ENCODE assay signal across 8 mouse cellular contexts in genomic region chr8:72547122-72547801, GRCm38 (mm10). TPM values are rescaled to one million over a fixed set of nuclear protein-coding genes. Genes with fewer than 3 reads are reported as not detected.
DNase-seq lines count a peak whose midpoint lies in the region; ATAC-seq lines count a peak whose summit lies in the region.

No protein-coding gene starts in this region.

- H3K4me3 ChIP-seq in lung, embryonic 15.5 days = peak overlapping the region; percentile 71
- H3K4me3 ChIP-seq in heart, embryonic 11.5 days (ENCODE audit: low read depth, low read length) = peak overlapping the region; percentile 88
- peak overlapping the region; percentile 78 for H3K4me3 ChIP-seq in midbrain, embryonic 16.5 days (ENCODE audit: low read depth, low read length)

- no peak for ATAC-seq in lung, embryonic 15.5 days (ENCODE audit: borderline replicate concordance, extremely low read depth, low FRiP score, low TSS enrichment)
- ATAC-seq in heart, embryonic 11.5 days (replicated peaks; ENCODE audit: insufficient number of reproducible peaks, low FRiP score, low TSS enrichment) = no peak
- no peak; the same call in 1 of the 2 replicates for ATAC-seq in midbrain, embryonic 16.5 days
- no peak for ATAC-seq in inflammation-experienced regulatory T-cells, adult 6 months

- peaks cover 29% of the 10 kb centered on the region for H3K4me1 ChIP-seq in lung, embryonic 15.5 days
- H3K4me1 ChIP-seq in heart, embryonic 11.5 days (ENCODE audit: control insufficient read depth, insufficient read depth, low read length) = peaks cover 13% of the 10 kb centered on the region
- H3K4me1 ChIP-seq in midbrain, embryonic 16.5 days (ENCODE audit: control insufficient read depth, insufficient read depth, low read length) = peaks cover 35% of the 10 kb centered on the region

- peak overlapping the region; percentile 69; the same call in 1 of the 2 replicates for H3K27ac ChIP-seq in lung, embryonic 15.5 days
- peak overlapping the region; percentile 62 for H3K27ac ChIP-seq in heart, embryonic 11.5 days (ENCODE audit: low read depth, low read length)
- peak overlapping the region; percentile 91 for H3K27ac ChIP-seq in midbrain, embryonic 16.5 days (ENCODE audit: low read length)

- no peaks in the 10 kb centered on the region for H3K27me3 ChIP-seq in lung, embryonic 15.5 days
- H3K27me3 ChIP-seq in heart, embryonic 11.5 days (ENCODE audit: control insufficient read depth, insufficient read depth, low read length) = no peaks in the 10 kb centered on the region
- H3K27me3 ChIP-seq in midbrain, embryonic 16.5 days (ENCODE audit: control insufficient read depth, insufficient read depth, low read depth, low read length) = no peaks in the 10 kb centered on the region

- no peak for DNase-seq in lung, postnatal 36 days
- peak; percentile 13 for DNase-seq in c-Kit-positive CD71-positive TER-119-negative erythroid progenitor cells, embryonic 14.5 days (ENCODE audit: low read depth)
- peak; percentile 15 for DNase-seq in kidney, postnatal 14 days
- DNase-seq in layer of hippocampus, postnatal 10 days (ENCODE audit: low spot score in 2 of 2) = no peak

- no peaks in the 10 kb centered on the region for H3K9me3 ChIP-seq in lung, embryonic 15.5 days
- no peaks in the 10 kb centered on the region for H3K9me3 ChIP-seq in heart, embryonic 11.5 days (replicated peaks; ENCODE audit: control insufficient read depth, low read length)
- no peaks in the 10 kb centered on the region for H3K9me3 ChIP-seq in midbrain, embryonic 16.5 days (replicated peaks; ENCODE audit: control insufficient read depth, low read length, poor library complexity, severe bottlenecking)

- H3K4me2 ChIP-seq in lung, embryonic 15.5 days = peak overlapping the region; percentile 82
- peak overlapping the region; percentile 68 for H3K4me2 ChIP-seq in heart, embryonic 11.5 days
- H3K4me2 ChIP-seq in midbrain, embryonic 16.5 days (ENCODE audit: low read length) = peak overlapping the region; percentile 99

- peaks cover 12% of the 10 kb centered on the region for H3K36me3 ChIP-seq in lung, embryonic 15.5 days
- no peaks in the 10 kb centered on the region; the same call in 1 of the 2 replicates for H3K36me3 ChIP-seq in heart, embryonic 11.5 days (ENCODE audit: control insufficient read depth, insufficient read depth, low read length)
- peaks cover 4% of the 10 kb centered on the region; the same call in 1 of the 2 replicates for H3K36me3 ChIP-seq in midbrain, embryonic 16.5 days (ENCODE audit: control insufficient read depth, insufficient read depth, low read length)

- H3K9ac ChIP-seq in lung, embryonic 15.5 days = peak overlapping the region; percentile 94
- H3K9ac ChIP-seq in heart, embryonic 11.5 days (ENCODE audit: low read depth, low read length) = peak overlapping the region; percentile 91
- H3K9ac ChIP-seq in midbrain, embryonic 16.5 days (ENCODE audit: low read depth, low read length) = peak overlapping the region; percentile 90

- WGBS in lung, embryonic 15.5 days = 2% methylated on average over 27 of the region's 27 CpGs
- 3% methylated on average over 27 of the region's 27 CpGs for WGBS in heart, embryonic 11.5 days (ENCODE audit: insufficient replicate concordance)
- WGBS in midbrain, embryonic 16.5 days = 2% methylated on average over 27 of the region's 27 CpGs

RNA-seq across cellular contexts. Expression of gene Med26, which starts 0.8 kb away (rescaled TPM):
- 17.2 TPM in 2 replicates for polyA plus RNA-seq in lung, embryonic 15.5 days (2015; fragmentation: Nextera tagmentation; extraction: Ambion mirVana)
- 8.5 and 9.0 TPM in 2 replicates for polyA plus RNA-seq in heart, embryonic 11.5 days (2014; fragmentation: Nextera tagmentation; extraction: Ambion mirVana)
- 16.7 and 17.8 TPM in 2 replicates for polyA plus RNA-seq in midbrain, embryonic 16.5 days (2015; fragmentation: Nextera tagmentation; extraction: Ambion mirVana)
- polyA plus RNA-seq in inflammation-experienced regulatory T-cells, adult 6 months (2017; shearing (Covaris generic)) = 1 to 10 TPM; 2.6 to 4.9 (median 4.1) TPM
- total RNA-seq in layer of hippocampus, postnatal 10 days (2021) = 1 to 10 TPM; 8.9 to 9.2 TPM

RNA-seq across cellular contexts. Expression of gene Smim7, which starts 23.6 kb away (rescaled TPM):
- 117 and 118 TPM in 2 replicates for polyA plus RNA-seq in lung, embryonic 15.5 days (2015; fragmentation: Nextera tagmentation; extraction: Ambion mirVana)
- polyA plus RNA-seq in heart, embryonic 11.5 days (2014; fragmentation: Nextera tagmentation; extraction: Ambion mirVana) = 101 and 114 TPM in 2 replicates
- 132 and 137 TPM in 2 replicates for polyA plus RNA-seq in midbrain, embryonic 16.5 days (2015; fragmentation: Nextera tagmentation; extraction: Ambion mirVana)
- polyA plus RNA-seq in inflammation-experienced regulatory T-cells, adult 6 months (2017; shearing (Covaris generic)) = 100 to 1,000 TPM in 1 of 3 experiments, 10 to 100 TPM in 2; 74.5 to 101 (median 82.6) TPM
- 100 to 1,000 TPM; 119 to 128 TPM for total RNA-seq in layer of hippocampus, postnatal 10 days (2021)

RNA-seq across cellular contexts. Expression of gene Tmem38a, which starts 24.6 kb away (rescaled TPM):
- 18.3 and 20.7 TPM in 2 replicates for polyA plus RNA-seq in lung, embryonic 15.5 days (2015; fragmentation: Nextera tagmentation; extraction: Ambion mirVana)
- 55.4 and 64.6 TPM in 2 replicates for polyA plus RNA-seq in heart, embryonic 11.5 days (2014; fragmentation: Nextera tagmentation; extraction: Ambion mirVana)
- 24.8 and 32.3 TPM in 2 replicates for polyA plus RNA-seq in midbrain, embryonic 16.5 days (2015; fragmentation: Nextera tagmentation; extraction: Ambion mirVana)
- 1 to 10 TPM in 1 of 3 experiments, under 1 TPM in 2; 0.88 to 1.5 (median 0.99) TPM for polyA plus RNA-seq in inflammation-experienced regulatory T-cells, adult 6 months (2017; shearing (Covaris generic))
- total RNA-seq in layer of hippocampus, postnatal 10 days (2021) = 10 to 100 TPM; 79.5 to 82.5 TPM

RNA-seq across cellular contexts. Expression of gene Slc35e1, which starts 54.8 kb away (rescaled TPM):
- polyA plus RNA-seq in lung, embryonic 15.5 days (2015; fragmentation: Nextera tagmentation; extraction: Ambion mirVana) = 23.3 and 24.6 TPM in 2 replicates
- polyA plus RNA-seq in heart, embryonic 11.5 days (2014; fragmentation: Nextera tagmentation; extraction: Ambion mirVana) = 12.2 and 12.6 TPM in 2 replicates
- polyA plus RNA-seq in midbrain, embryonic 16.5 days (2015; fragmentation: Nextera tagmentation; extraction: Ambion mirVana) = 8.2 and 8.8 TPM in 2 replicates
- 1 to 10 TPM; 6.7 to 8.4 (median 7.7) TPM for polyA plus RNA-seq in inflammation-experienced regulatory T-cells, adult 6 months (2017; shearing (Covaris generic))
- total RNA-seq in layer of hippocampus, postnatal 10 days (2021) = 10 to 100 TPM; 37.6 to 40.2 TPM

Comparison
In these comparisons a context has a peak if more than half of its experiments do, and no peak if none do; other contexts are left out.
1. DNase-seq: peak in c-Kit-positive CD71-positive TER-119-negative erythroid progenitor cells, embryonic 14.5 days (single experiment) and kidney, postnatal 14 days (single experiment); none in lung, postnatal 36 days (single experiment) and layer of hippocampus, postnatal 10 days (0 of 2).
2. Peak in every context shown above with its lines, with median percentiles within 50 percentile points of each other: H3K27ac ChIP-seq, H3K4me2 ChIP-seq, H3K4me3 ChIP-seq and H3K9ac ChIP-seq.